Mouse (Mus musculus) forebrain, embryonic 11.5 days (tissue): ENCODE results near the gene Ccm2l. TPM values are rescaled to one million over a fixed set of nuclear protein-coding genes. Genes with fewer than 3 reads are reported as not detected.

Experiments used
- ATAC-seq: fragments of 200-750 bp; cut with Nextera tagmentation; replicated peaks from 2 replicates; pipeline ENCODE4 v1.8.0; 2017; ENCODE audit warnings: moderate TSS enrichment; ENCODE audit not compliant: low FRiP score
- DNase-seq: peaks from one replicate; pipeline ENCODE4 v3.0.0-alpha.2; 2017; ENCODE audit warnings: low spot score
- H3K27ac ChIP-seq: fragments of 300-500 bp; sonication (generic); 2 replicates; pipeline ENCODE4 v1.5.1; 2014; ENCODE audit warnings: low read depth, low read length
- H3K27me3 ChIP-seq: fragments of 300-500 bp; sonication (generic); 2 replicates; pipeline ENCODE4 v1.6.1; 2014; ENCODE audit warnings: mild to moderate bottlenecking, low read length, mixed read lengths; ENCODE audit not compliant: control insufficient read depth, insufficient read depth
- H3K36me3 ChIP-seq: fragments of 300-500 bp; sonication (generic); 2 replicates; pipeline ENCODE4 v1.6.1; 2014; ENCODE audit warnings: mild to moderate bottlenecking, low read length, moderate library complexity, mixed read lengths; ENCODE audit not compliant: control insufficient read depth, insufficient read depth
- H3K4me1 ChIP-seq: fragments of 300-500 bp; sonication (generic); replicated peaks from 2 replicates; pipeline ENCODE4 v1.6.1; 2014; ENCODE audit warnings: low read length, mixed read lengths; ENCODE audit not compliant: control insufficient read depth, insufficient read depth
- H3K4me2 ChIP-seq: fragments of 300-500 bp; sonication (generic); 2 replicates; pipeline ENCODE4 v1.6.1; 2014; ENCODE audit warnings: low read depth, mild to moderate bottlenecking, low read length, moderate library complexity, mixed read lengths; ENCODE audit not compliant: severe bottlenecking
- H3K4me3 ChIP-seq: fragments of 300-500 bp; sonication (generic); 2 replicates; pipeline ENCODE4 v1.5.1; 2014; ENCODE audit warnings: low read depth, low read length
- H3K9ac ChIP-seq: fragments of 300-500 bp; sonication (generic); 2 replicates; pipeline ENCODE4 v1.6.1; 2014; ENCODE audit warnings: low read length
- H3K9me3 ChIP-seq: fragments of 300-500 bp; sonication (generic); 2 replicates; pipeline ENCODE4 v1.6.1; 2016; ENCODE audit warnings: low read length, mixed read lengths; ENCODE audit not compliant: control insufficient read depth
- WGBS: fragments of 180-500 bp; shearing (Covaris S2); extraction: QIAGEN DNeasy Blood & Tissue Kit; methylation state at CpG from one replicate; pipeline ENCODE4 v1.1.7; 2014; 5-methylcytosine and 5-hydroxymethylcytosine counted together
- polyA plus RNA-seq: library from polyadenylated mRNA; unstranded; fragments of >200 nt; fragmentation: Nextera tagmentation; extraction: Ambion mirVana; gene quantifications from 2 replicates; pipeline ENCODE4 v1.2.1, GENCODE M21; 2014

Gene Ccm2l
- polyA plus RNA-seq, 1 experiment from 2014 or later, result 1.3 TPM

- Histone ChIP-seq H3K27ac (no peak overlapping the region), H3K9me3 (no peaks in the 10 kb centered on the region), H3K4me2 (no peak overlapping the region), H3K36me3 (no peaks in the 10 kb centered on the region), H3K9ac (no peak overlapping the region), H3K4me3 (no peak overlapping the region), H3K4me1 (no peaks in the 10 kb centered on the region), H3K27me3 (no peaks in the 10 kb centered on the region)
- 67% methylated on average over 2 of the region's 2 CpGs for whole genome bisulfite sequencing
- ATAC-seq, result no peak
- no peak for DNase-seq
These were observed 23.6 kb downstream of the Ccm2l start for GRCm38 (mm10) chr2:153089316-153089715.

GRCm38 (mm10) chr2:153090551-153091165, 24.9 kb downstream of the Ccm2l start:
- DNase-seq, result no peak
- H3K4me3 ChIP-seq, result no peak overlapping the region
- H3K9ac ChIP-seq, result no peak overlapping the region
- no peaks in the 10 kb centered on the region for H3K9me3 ChIP-seq
- H3K4me2 ChIP-seq, result no peak overlapping the region
- ATAC-seq, result no peak
- no peaks in the 10 kb centered on the region for H3K36me3 ChIP-seq
- no peak overlapping the region for H3K27ac ChIP-seq
- 41% methylated on average over 10 of the region's 10 CpGs for WGBS
- no peaks in the 10 kb centered on the region for H3K4me1 ChIP-seq
- no peaks in the 10 kb centered on the region for H3K27me3 ChIP-seq

- H3K4me3 ChIP-seq, result no peak overlapping the region
- WGBS, result 31% methylated on average over 23 of the region's 23 CpGs
- peaks cover 5% of the 10 kb centered on the region for H3K4me1 ChIP-seq
- no peak overlapping the region for H3K9ac ChIP-seq
- no peaks in the 10 kb centered on the region for H3K9me3 ChIP-seq
- 0 out of 2 replicates have a peak, but pooled peaks have one; percentile 51 for ATAC-seq
- no peak overlapping the region for H3K27ac ChIP-seq
- H3K4me2 ChIP-seq, result peak overlapping the region; percentile 71; the same call in 1 of the 2 replicates
- DNase-seq, result peak; percentile 63
- H3K27me3 ChIP-seq, result peaks cover 31% of the 10 kb centered on the region
- H3K36me3 ChIP-seq, result no peaks in the 10 kb centered on the region
These were observed 41.5 kb downstream of the Ccm2l start for GRCm38 (mm10) chr2:153107046-153107766.

DNA sequence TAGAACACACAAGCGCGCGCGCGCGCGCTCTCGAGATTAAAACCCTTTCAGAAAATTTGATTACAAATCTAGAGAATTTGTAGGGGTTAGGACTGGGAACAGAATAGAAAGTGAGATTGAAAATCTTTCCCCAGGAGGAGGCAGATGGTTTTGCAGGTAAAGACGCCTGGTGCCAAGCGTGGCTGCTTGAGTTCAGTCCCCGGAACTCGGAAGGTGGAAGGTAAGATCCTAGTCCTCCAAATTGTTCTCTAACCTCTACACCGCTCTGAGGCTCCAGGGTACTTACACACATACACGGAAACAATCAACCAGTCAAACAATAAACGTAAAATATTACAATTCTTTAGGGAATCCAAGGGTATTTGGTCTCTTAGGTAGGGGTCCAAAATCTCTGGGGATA, 42.0 kb downstream of the Ccm2l start:
- 2% methylated on average over 15 of the region's 15 CpGs for WGBS
- Histone ChIP-seq H3K4me1 (peaks cover 5% of the 10 kb centered on the region), H3K27ac (no peak overlapping the region), H3K36me3 (no peaks in the 10 kb centered on the region), H3K9me3 (no peaks in the 10 kb centered on the region), H3K4me3 (peak overlapping the region; percentile 36), H3K27me3 (peaks cover 31% of the 10 kb centered on the region), H3K9ac (no peak overlapping the region), H3K4me2 (peak overlapping the region; percentile 71; the same call in 1 of the 2 replicates)
- ATAC-seq (no peak), DNase-seq (no peak)

DNA sequence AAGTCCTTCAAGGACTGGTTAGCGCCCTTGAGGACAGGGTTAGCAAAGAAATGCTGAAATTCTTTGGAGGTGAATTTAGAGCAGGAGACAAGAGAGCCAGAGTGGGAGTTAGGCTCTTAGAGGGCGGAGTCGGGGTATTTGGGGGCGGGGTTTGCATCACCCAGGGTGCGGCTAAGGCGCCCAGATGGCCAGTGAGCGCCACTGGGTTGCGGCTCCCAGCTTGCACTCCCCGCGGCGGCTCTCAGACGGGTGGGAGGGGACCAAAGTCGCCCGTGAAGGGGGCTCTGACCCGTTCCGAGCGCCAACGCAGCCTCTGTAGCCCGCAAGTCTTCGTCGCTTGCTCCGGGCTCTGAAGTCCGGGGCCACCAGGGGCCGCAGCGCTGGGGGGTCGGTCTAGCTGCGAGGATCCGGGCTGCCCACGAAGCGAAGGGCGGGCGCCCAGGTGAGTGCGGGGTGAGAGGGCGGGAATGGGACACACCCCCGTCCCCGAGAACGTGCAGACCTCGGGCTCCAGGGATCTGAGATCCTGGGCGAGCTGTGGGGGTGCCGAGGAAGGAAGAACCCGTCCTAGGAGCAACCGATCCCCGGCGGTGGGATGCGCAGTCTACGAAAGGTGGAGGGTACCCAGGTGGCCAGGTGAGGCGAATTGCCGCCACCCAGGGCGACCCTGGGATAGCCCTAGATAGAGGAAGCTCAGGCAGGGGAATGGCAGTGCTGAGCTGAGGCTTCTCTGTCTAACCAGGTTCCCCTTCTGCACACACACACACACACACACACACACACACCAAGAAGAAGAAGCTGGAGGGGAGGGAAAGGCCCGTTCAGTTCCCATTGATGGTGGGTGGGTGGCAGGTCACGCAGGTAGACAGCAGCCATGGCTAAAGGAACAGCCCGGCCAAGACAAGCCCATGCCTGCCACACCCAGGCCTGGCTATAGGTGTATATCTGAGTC, 42.8 kb downstream of the Ccm2l start, which contains the start of gene Hck:
Gene Hck, plus strand, starts transcription at position 156 of the 952 bp plus-strand sequence.
- Histone ChIP-seq H3K36me3 (no peaks in the 10 kb centered on the region), H3K4me1 (peaks cover 5% of the 10 kb centered on the region), H3K27me3 (peaks cover 31% of the 10 kb centered on the region), H3K4me2 (peak within 1 kb of the TSS; percentile 71), H3K27ac (no peak within 1 kb of the TSS), H3K9ac (peak within 1 kb of the TSS; percentile 45; the same call in 1 of the 2 replicates), H3K4me3 (peak within 1 kb of the TSS; percentile 36), H3K9me3 (no peaks in the 10 kb centered on the region)
- DNase-seq (peak; percentile 65), ATAC-seq (0 out of 2 replicates have a peak, but pooled peaks have one; percentile 30)
- WGBS, result 4% methylated on average over 46 of the region's 52 CpGs

- whole genome bisulfite sequencing, result 74% methylated on average over 7 of the region's 7 CpGs
- no peak for DNase-seq
- peaks cover 31% of the 10 kb centered on the region for H3K27me3 ChIP-seq
These were observed 43.8 kb downstream of the Ccm2l start for GRCm38 (mm10) chr2:153109596-153109995.

DNA sequence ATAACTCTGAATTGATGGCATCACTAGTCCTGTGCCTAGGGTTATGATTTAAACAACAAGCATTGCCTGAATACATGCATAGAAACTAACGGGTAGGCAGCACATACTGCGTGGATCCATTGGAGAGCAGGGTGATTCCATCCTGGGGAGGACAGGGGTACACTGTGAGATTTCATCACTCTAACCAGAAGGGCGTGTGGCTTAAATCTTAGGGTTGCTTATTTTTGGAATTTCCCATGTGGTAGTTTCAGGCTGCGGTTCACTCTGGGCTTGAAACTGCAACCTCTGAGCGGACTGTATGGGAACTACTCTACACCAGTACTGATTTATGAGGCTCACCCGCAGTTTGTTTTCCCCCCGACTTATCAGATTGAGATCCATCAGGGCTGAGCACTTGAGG, 45.5 kb downstream of the Ccm2l start:
- H3K9me3 ChIP-seq, result no peaks in the 10 kb centered on the region
- peaks cover 5% of the 10 kb centered on the region for H3K4me1 ChIP-seq
- H3K9ac ChIP-seq, result no peak overlapping the region
- ATAC-seq (no peak), DNase-seq (no peak)
- peaks cover 31% of the 10 kb centered on the region for H3K27me3 ChIP-seq
- no peaks in the 10 kb centered on the region for H3K36me3 ChIP-seq
- H3K4me3 ChIP-seq, result no peak overlapping the region
- WGBS, result 93% methylated on average over 7 of the region's 7 CpGs
- no peak overlapping the region for H3K4me2 ChIP-seq
- H3K27ac ChIP-seq, result no peak overlapping the region

More at GRCm38 (mm10) chr2:153109596-153109995, 43.8 kb downstream of the Ccm2l start:
- no peak for ATAC-seq
- no peak overlapping the region for H3K4me3 ChIP-seq
- no peaks in the 10 kb centered on the region for H3K36me3 ChIP-seq
- no peaks in the 10 kb centered on the region for H3K9me3 ChIP-seq
- no peak overlapping the region for H3K4me2 ChIP-seq
- no peak overlapping the region for H3K9ac ChIP-seq
- peaks cover 5% of the 10 kb centered on the region for H3K4me1 ChIP-seq
- no peak overlapping the region for H3K27ac ChIP-seq

DNA sequence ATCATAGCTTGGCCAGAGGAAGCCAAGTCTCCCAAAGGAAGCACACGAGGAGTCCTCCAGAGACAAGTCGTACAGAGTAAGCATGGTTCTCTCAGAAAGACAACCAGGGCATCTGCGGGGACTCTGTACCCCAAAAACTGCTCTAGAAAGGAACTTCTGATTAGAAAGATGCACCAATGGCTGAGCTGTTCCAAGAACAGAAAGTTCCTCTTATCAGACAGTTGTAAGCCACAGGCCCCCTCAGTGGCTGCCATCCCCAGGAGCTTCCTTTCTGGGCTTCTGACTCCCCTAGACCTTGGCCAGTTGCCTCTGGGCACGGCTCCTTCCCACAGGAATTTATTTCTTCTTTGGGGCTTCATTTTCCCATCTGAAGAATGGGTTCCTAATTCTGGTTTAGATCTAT, 49.9 kb downstream of the Ccm2l start:
- no peaks in the 10 kb centered on the region for H3K4me1 ChIP-seq
- H3K4me3 ChIP-seq, result no peak overlapping the region
- 80% methylated on average over 4 of the region's 4 CpGs for WGBS

More for the DNA sequence above, 49.9 kb downstream of the Ccm2l start:
- Histone ChIP-seq H3K9me3 (no peaks in the 10 kb centered on the region), H3K27me3 (no peaks in the 10 kb centered on the region), H3K27ac (no peak overlapping the region), H3K9ac (no peak overlapping the region), H3K4me2 (no peak overlapping the region), H3K36me3 (no peaks in the 10 kb centered on the region)
- ATAC-seq, result no peak
- no peak for DNase-seq
